13 mouse cellular contexts compared by ENCODE assay signal in the genomic region with DNA sequence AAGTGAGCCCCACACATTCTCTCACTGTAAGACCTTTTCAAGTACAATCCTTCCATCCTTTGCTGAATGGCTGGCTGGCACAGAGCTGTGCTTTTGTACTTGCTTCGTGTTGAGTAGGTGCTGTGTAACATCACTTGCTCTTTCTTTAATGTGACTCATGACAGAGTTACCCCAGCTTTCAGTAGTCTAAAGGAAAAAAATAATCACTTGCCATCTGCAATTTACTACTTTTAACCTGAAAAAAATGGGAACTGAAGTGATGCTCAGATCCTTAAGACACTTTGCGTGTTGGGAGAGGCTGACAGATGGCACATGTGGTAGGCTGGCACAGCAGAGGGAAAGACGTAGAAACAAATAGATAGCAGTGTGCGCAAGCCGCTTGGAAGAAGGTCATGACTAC.
DNase-seq lines count a peak whose midpoint lies in the region; ATAC-seq lines count a peak whose summit lies in the region.
"Had no signal": no experiment of that assay in that cellular context is flagged by ENCODE, and none has a peak within 500 bp of the region (broad histone marks: within the 10 kb centered on the region; RNA-seq: fewer than 3 reads in every experiment).

No protein-coding gene starts in this region.

- intact Hi-C loops in left cerebral cortex, postnatal 14 days (cut with DNase I) = no loop called here

- ATAC-seq in cerebellum, adult (ENCODE audit: insufficient number of reproducible peaks, low FRiP score, low TSS enrichment) = peak; percentile 58; the same call in 1 of the 2 replicates
- ATAC-seq: forebrain, embryonic 15.5 days; liver, postnatal 0 days; midbrain, embryonic 13.5 days had no signal

- DNase-seq in cerebellum, postnatal 4 days (ENCODE audit: low spot score in 2 of 2) = no peak
- DNase-seq in right cerebral cortex, adult 18-20 months = peak; percentile 81
- DNase-seq in right cerebral cortex, postnatal 4 days = no peak
- peak; percentile 55 to 64 for DNase-seq in left cerebral cortex, postnatal 14 days (ENCODE audit: low spot score in 2 of 2)
- DNase-seq in lung, postnatal 4 days = no peak
- DNase-seq in urinary bladder, postnatal 36 days (ENCODE audit: low spot score in 2 of 2) = no peak
- DNase-seq in embryo, embryonic 10.5 days (ENCODE audit: low spot score) = no peak
- DNase-seq: adrenal gland, postnatal 25 days; gastrocnemius, postnatal 36 days; liver, postnatal 0 days had no signal

Comparison
In these comparisons a context has a peak if more than half of its experiments do, and no peak if none do; other contexts are left out.
1. DNase-seq: peak in right cerebral cortex, adult 18-20 months (single experiment) and left cerebral cortex, postnatal 14 days (2 of 2); none in cerebellum, postnatal 4 days (0 of 2), right cerebral cortex, postnatal 4 days (single experiment), lung, postnatal 4 days (0 of 2), urinary bladder, postnatal 36 days (0 of 2) and embryo, embryonic 10.5 days (single experiment).